Mouse (Mus musculus) limb, embryonic 12.5 days (tissue): ENCODE data around the gene Mapk13. TPM values are rescaled to one million over a fixed set of nuclear protein-coding genes. Genes with fewer than 3 reads are reported as not detected.

Source experiments
- ATAC-seq: fragments of 200-750 bp; cut with Nextera tagmentation; 2 replicates; pipeline ENCODE4 v1.8.0; 2017; ENCODE audit warnings: low read depth, moderate TSS enrichment; ENCODE audit not compliant: insufficient number of reproducible peaks, insufficient read depth, low FRiP score, low TSS enrichment
- H3K27ac ChIP-seq: fragments of 300-500 bp; sonication (generic); 2 replicates; pipeline ENCODE4 v1.5.1; 2016; ENCODE audit warnings: mild to moderate bottlenecking, moderate library complexity
- H3K27me3 ChIP-seq: fragments of 300-500 bp; sonication (generic); 2 replicates; pipeline ENCODE4 v1.6.1; 2016; ENCODE audit warnings: mild to moderate bottlenecking, moderate library complexity
- H3K36me3 ChIP-seq: fragments of 300-500 bp; sonication (generic); 2 replicates; pipeline ENCODE4 v1.6.1; 2016; ENCODE audit warnings: mild to moderate bottlenecking, moderate library complexity
- H3K4me1 ChIP-seq: fragments of 300-500 bp; sonication (generic); replicated peaks from 2 replicates; pipeline ENCODE4 v1.6.1; 2016
- H3K4me2 ChIP-seq: fragments of 300-500 bp; sonication (generic); 2 replicates; pipeline ENCODE4 v1.6.1; 2016; ENCODE audit warnings: mild to moderate bottlenecking, moderate library complexity
- H3K4me3 ChIP-seq: fragments of 300-500 bp; sonication (generic); replicated peaks from 2 replicates; pipeline ENCODE4 v1.5.1; 2016; ENCODE audit warnings: mild to moderate bottlenecking
- H3K9ac ChIP-seq: fragments of 300-500 bp; sonication (generic); replicated peaks from 2 replicates; pipeline ENCODE4 v1.6.1; 2016; ENCODE audit warnings: mild to moderate bottlenecking, moderate library complexity
- H3K9me3 ChIP-seq: fragments of 300-500 bp; sonication (generic); 2 replicates; pipeline ENCODE4 v1.6.1; 2016; ENCODE audit warnings: mild to moderate bottlenecking, moderate library complexity
- WGBS: fragments of 180-500 bp; shearing (Covaris S2); methylation state at CpG from one replicate; pipeline ENCODE4 v1.1.7; 2016; 5-methylcytosine and 5-hydroxymethylcytosine counted together
- polyA plus RNA-seq: library from polyadenylated mRNA; unstranded; fragments of >200 nt; fragmentation: Nextera tagmentation; extraction: Ambion mirVana; gene quantifications from 2 replicates; pipeline ENCODE4 v1.2.1, GENCODE M21; 2016

The Mapk13 gene
- polyA plus RNA-seq, 1 experiment from 2014 or later = 13.5 TPM

GRCm38 (mm10) chr17:28776817-28777216, 7.7 kb downstream of the Mapk13 start:
- no peak overlapping the region for H3K4me2 ChIP-seq
- H3K36me3 ChIP-seq = no peaks in the 10 kb centered on the region
- peaks cover 4% of the 10 kb centered on the region; the same call in 1 of the 2 replicates for H3K27me3 ChIP-seq
- H3K4me1 ChIP-seq = peaks cover 4% of the 10 kb centered on the region
- H3K9ac ChIP-seq = no peak overlapping the region
- H3K27ac ChIP-seq = no peak overlapping the region
- H3K9me3 ChIP-seq = no peaks in the 10 kb centered on the region
- H3K4me3 ChIP-seq = no peak overlapping the region
- no peak for ATAC-seq
- WGBS = 87% methylated on average over 3 of the region's 3 CpGs

- WGBS = 88% methylated on average over 16 of the region's 16 CpGs
- Histone ChIP-seq H3K36me3 (no peaks in the 10 kb centered on the region), H3K9me3 (no peaks in the 10 kb centered on the region), H3K27ac (no peak overlapping the region), H3K9ac (no peak overlapping the region), H3K27me3 (no peaks in the 10 kb centered on the region), H3K4me2 (no peak overlapping the region), H3K4me3 (no peak overlapping the region), H3K4me1 (peaks cover 4% of the 10 kb centered on the region)
- ATAC-seq = no peak
Measured at GRCm38 (mm10) chr17:28777231-28778005, 8.3 kb downstream of the Mapk13 start.

- Histone ChIP-seq H3K27me3 (no peaks in the 10 kb centered on the region), H3K36me3 (no peaks in the 10 kb centered on the region)
- WGBS = 89% methylated on average over 3 of the region's 3 CpGs
Measured at GRCm38 (mm10) chr17:28779735-28780134, 10.6 kb downstream of the Mapk13 start.

GRCm38 (mm10) chr17:28780836-28781235, 11.7 kb downstream of the Mapk13 start:
- Histone ChIP-seq H3K27ac (no peak overlapping the region), H3K9ac (no peak overlapping the region), H3K9me3 (no peaks in the 10 kb centered on the region), H3K4me3 (no peak overlapping the region), H3K4me2 (no peak overlapping the region), H3K27me3 (no peaks in the 10 kb centered on the region), H3K36me3 (no peaks in the 10 kb centered on the region), H3K4me1 (peaks cover 4% of the 10 kb centered on the region)
- ATAC-seq = no peak
- 59% methylated on average over 3 of the region's 3 CpGs for WGBS

More at GRCm38 (mm10) chr17:28779735-28780134, 10.6 kb downstream of the Mapk13 start:
- Histone ChIP-seq H3K9me3 (no peaks in the 10 kb centered on the region), H3K4me2 (no peak overlapping the region), H3K4me3 (no peak overlapping the region), H3K27ac (no peak overlapping the region), H3K4me1 (peaks cover 4% of the 10 kb centered on the region), H3K9ac (no peak overlapping the region)
- no peak for ATAC-seq

- H3K27ac ChIP-seq = no peak overlapping the region
- no peaks in the 10 kb centered on the region for H3K27me3 ChIP-seq
- H3K9ac ChIP-seq = no peak overlapping the region
- H3K36me3 ChIP-seq = no peaks in the 10 kb centered on the region
- H3K4me2 ChIP-seq = no peak overlapping the region
- 44% methylated on average over 9 of the region's 9 CpGs for WGBS
- H3K4me3 ChIP-seq = no peak overlapping the region
- no peaks in the 10 kb centered on the region for H3K9me3 ChIP-seq
- ATAC-seq = no peak
- H3K4me1 ChIP-seq = peaks cover 4% of the 10 kb centered on the region
Measured at GRCm38 (mm10) chr17:28781290-28782045, 12.4 kb downstream of the Mapk13 start.

GRCm38 (mm10) chr17:28785036-28785435, 15.9 kb downstream of the Mapk13 start:
- Histone ChIP-seq H3K36me3 (no peaks in the 10 kb centered on the region), H3K27me3 (no peaks in the 10 kb centered on the region), H3K9me3 (no peaks in the 10 kb centered on the region), H3K4me2 (no peak overlapping the region), H3K4me1 (peaks cover 4% of the 10 kb centered on the region), H3K27ac (no peak overlapping the region), H3K4me3 (no peak overlapping the region), H3K9ac (no peak overlapping the region)
- 87% methylated on average over 3 of the region's 3 CpGs for WGBS
- ATAC-seq = no peak

GRCm38 (mm10) chr17:28787507-28787906, 18.4 kb downstream of the Mapk13 start:
- Histone ChIP-seq H3K9ac (no peak overlapping the region), H3K27ac (no peak overlapping the region), H3K27me3 (no peaks in the 10 kb centered on the region), H3K4me2 (no peak overlapping the region), H3K9me3 (no peaks in the 10 kb centered on the region), H3K4me3 (no peak overlapping the region), H3K4me1 (no peaks in the 10 kb centered on the region), H3K36me3 (no peaks in the 10 kb centered on the region)
- WGBS = 96% methylated on average over 12 of the region's 12 CpGs
- ATAC-seq = no peak

GRCm38 (mm10) chr17:28797031-28797430, 27.9 kb downstream of the Mapk13 start:
- H3K4me1 ChIP-seq = peaks cover 14% of the 10 kb centered on the region
- peaks cover 8% of the 10 kb centered on the region; the same call in 1 of the 2 replicates for H3K9me3 ChIP-seq
- no peak for ATAC-seq
- H3K9ac ChIP-seq = no peak overlapping the region
- H3K4me3 ChIP-seq = no peak overlapping the region
- no peak overlapping the region for H3K27ac ChIP-seq
- no peaks in the 10 kb centered on the region for H3K36me3 ChIP-seq
- H3K27me3 ChIP-seq = no peaks in the 10 kb centered on the region
- 91% methylated on average over 4 of the region's 4 CpGs for WGBS
- H3K4me2 ChIP-seq = no peak overlapping the region

- Histone ChIP-seq H3K4me1 (peaks cover 27% of the 10 kb centered on the region), H3K4me2 (peak overlapping the region; percentile 95), H3K36me3 (no peaks in the 10 kb centered on the region), H3K27ac (no peak overlapping the region), H3K4me3 (peak overlapping the region; percentile 94), H3K9me3 (peaks cover 8% of the 10 kb centered on the region; the same call in 1 of the 2 replicates), H3K9ac (peak overlapping the region; percentile 99), H3K27me3 (no peaks in the 10 kb centered on the region)
- no peak for ATAC-seq
- 13% methylated on average over 14 of the region's 14 CpGs for WGBS
Measured at GRCm38 (mm10) chr17:28799291-28800160, 30.4 kb downstream of the Mapk13 start.

- Histone ChIP-seq H3K36me3 (peaks cover under 1% of the 10 kb centered on the region; the same call in 1 of the 2 replicates), H3K9ac (peak overlapping the region; percentile 99), H3K4me3 (peak overlapping the region; percentile 94), H3K4me2 (peak overlapping the region; percentile 95), H3K9me3 (peaks cover 3% of the 10 kb centered on the region; the same call in 1 of the 2 replicates), H3K4me1 (peaks cover 27% of the 10 kb centered on the region), H3K27ac (peak overlapping the region; percentile 97), H3K27me3 (no peaks in the 10 kb centered on the region)
- 1% methylated on average over 15 of the region's 15 CpGs for WGBS
- ATAC-seq = 0 out of 2 replicates have a peak, but pooled peaks have one; percentile 33
Measured at GRCm38 (mm10) chr17:28800281-28800670, 31.2 kb downstream of the Mapk13 start.
